Mouse (Mus musculus): ENCODE data around the gene Camk2g. TPM values are rescaled to one million over a fixed set of nuclear protein-coding genes. Genes with fewer than 3 reads are reported as not detected.

Camk2g gene
- total RNA-seq (2021): 100 to 1,000 TPM; 187 to 199 TPM

- peak; percentile 63 to 67 for DNase-seq
Measured at GRCm38 (mm10) chr14:20793758-20794531, at the start of gene Camk2g. Camk2g (minus strand) TSS chr14:20794088.

GRCm38 (mm10) chr14:20842629-20843028, 48.7 kb upstream of the Camk2g start:
- DNase-seq: no peak

- no peak for DNase-seq
Measured at GRCm38 (mm10) chr14:20841526-20841925, 47.6 kb upstream of the Camk2g start.

- no peak for DNase-seq
Measured at GRCm38 (mm10) chr14:20837681-20838080, 43.8 kb upstream of the Camk2g start.

GRCm38 (mm10) chr14:20836905-20837376, 43.1 kb upstream of the Camk2g start:
- DNase-seq: no peak

- DNase-seq: peak; percentile 42 to 45
Measured at GRCm38 (mm10) chr14:20836171-20836904, 42.5 kb upstream of the Camk2g start, which contains the start of gene Plau. Plau (plus strand) TSS chr14:20836660.

- no peak for DNase-seq
Measured at GRCm38 (mm10) chr14:20834136-20834535, 40.2 kb upstream of the Camk2g start.

GRCm38 (mm10) chr14:20833525-20833924, 39.6 kb upstream of the Camk2g start:
- no peak for DNase-seq

- no peak for DNase-seq
Measured at GRCm38 (mm10) chr14:20831915-20832314, 38.0 kb upstream of the Camk2g start.

- DNase-seq: no peak
Measured at GRCm38 (mm10) chr14:20831141-20831910, 37.4 kb upstream of the Camk2g start.

- DNase-seq: no peak
Measured at GRCm38 (mm10) chr14:20829523-20830366, 35.9 kb upstream of the Camk2g start.

- no peak for DNase-seq
Measured at GRCm38 (mm10) chr14:20828524-20828923, 34.6 kb upstream of the Camk2g start.

- DNase-seq: no peak
Measured at GRCm38 (mm10) chr14:20827491-20827890, 33.6 kb upstream of the Camk2g start.

- DNase-seq: no peak
Measured at GRCm38 (mm10) chr14:20827061-20827460, 33.2 kb upstream of the Camk2g start.

GRCm38 (mm10) chr14:20825516-20825915, 31.6 kb upstream of the Camk2g start:
- DNase-seq: no peak

- DNase-seq: no peak
Measured at GRCm38 (mm10) chr14:20824517-20824916, 30.6 kb upstream of the Camk2g start.

GRCm38 (mm10) chr14:20815448-20815847, 21.6 kb upstream of the Camk2g start:
- DNase-seq: no peak

- no peak for DNase-seq
Measured at GRCm38 (mm10) chr14:20811779-20812406, 18.0 kb upstream of the Camk2g start.

- no peak for DNase-seq
Measured at GRCm38 (mm10) chr14:20811236-20811635, 17.3 kb upstream of the Camk2g start.

- DNase-seq: no peak
Measured at GRCm38 (mm10) chr14:20809820-20810219, 15.9 kb upstream of the Camk2g start.

GRCm38 (mm10) chr14:20809349-20809748, 15.5 kb upstream of the Camk2g start:
- no peak for DNase-seq

All from layer of hippocampus, postnatal 36 days (tissue).